Mouse (Mus musculus) limb, embryonic 14.5 days (tissue): ENCODE measurements at regions not wholly inside any gene's neighbourhood (a gene's known extent, or its start where the extent isn't known, plus 50 kb on each side); places are given as distances from the start of the nearest gene placed in this dataset.

ENCODE experiments used
- ATAC-seq: fragments of 200-750 bp; cut with Nextera tagmentation; 2 replicates; pipeline ENCODE4 v1.8.0; 2017; ENCODE audit warnings: low read depth, moderate number of reproducible peaks, moderate TSS enrichment; ENCODE audit not compliant: low FRiP score
- DNase-seq: peaks from one replicate; pipeline ENCODE4 v3.0.0-alpha.2; 2015; ENCODE audit warnings: low spot score
- H3K27ac ChIP-seq: fragments of 300-500 bp; sonication (generic); replicated peaks from 2 replicates; pipeline ENCODE4 v1.5.1; 2014; ENCODE audit warnings: low read depth, mild to moderate bottlenecking, low read length, moderate library complexity, mixed read lengths
- H3K27me3 ChIP-seq: fragments of 300-500 bp; sonication (generic); 2 replicates; pipeline ENCODE4 v1.6.1; 2014; ENCODE audit warnings: low read length, mixed read lengths; ENCODE audit not compliant: control insufficient read depth, insufficient read depth
- H3K36me3 ChIP-seq: fragments of 300-500 bp; sonication (generic); 2 replicates; pipeline ENCODE4 v1.6.1; 2014; ENCODE audit warnings: mild to moderate bottlenecking, low read length, moderate library complexity, mixed read lengths; ENCODE audit not compliant: control insufficient read depth, insufficient read depth
- H3K4me1 ChIP-seq: fragments of 300-500 bp; sonication (generic); 2 replicates; pipeline ENCODE4 v1.6.1; 2014; ENCODE audit warnings: antibody characterized with exemption, low read length, mixed read lengths; ENCODE audit not compliant: control insufficient read depth, insufficient read depth
- H3K4me2 ChIP-seq: fragments of 300-500 bp; sonication (generic); replicated peaks from 2 replicates; pipeline ENCODE4 v1.6.1; 2014; ENCODE audit warnings: low read depth, mild to moderate bottlenecking, low read length, moderate library complexity; ENCODE audit not compliant: severe bottlenecking
- H3K4me3 ChIP-seq: fragments of 300-500 bp; sonication (generic); replicated peaks from 2 replicates; pipeline ENCODE4 v1.5.1; 2014; ENCODE audit warnings: low read length
- H3K9ac ChIP-seq: fragments of 300-500 bp; sonication (generic); 2 replicates; pipeline ENCODE4 v1.6.1; 2014; ENCODE audit warnings: mild to moderate bottlenecking, low read depth, low read length, moderate library complexity; ENCODE audit not compliant: severe bottlenecking
- H3K9me3 ChIP-seq: fragments of 300-500 bp; sonication (generic); 2 replicates; pipeline ENCODE4 v1.6.1; 2016; ENCODE audit warnings: low read length; ENCODE audit not compliant: control insufficient read depth
- POLR2A ChIP-seq: fragments of 200-500 bp; IDR thresholded peaks from 2 replicates; pipeline ENCODE4 v1.8.0; 2012; ENCODE audit warnings: inconsistent platforms, mild to moderate bottlenecking, moderate library complexity, borderline replicate concordance; ENCODE audit not compliant: insufficient read depth, insufficient read length; ENCODE audit errors: extremely low read depth
- WGBS: fragments of 180-500 bp; shearing (Covaris S2); extraction: QIAGEN DNeasy Blood & Tissue Kit; methylation state at CpG from one replicate; pipeline ENCODE4 v1.1.7; 2014; 5-methylcytosine and 5-hydroxymethylcytosine counted together

DNA sequence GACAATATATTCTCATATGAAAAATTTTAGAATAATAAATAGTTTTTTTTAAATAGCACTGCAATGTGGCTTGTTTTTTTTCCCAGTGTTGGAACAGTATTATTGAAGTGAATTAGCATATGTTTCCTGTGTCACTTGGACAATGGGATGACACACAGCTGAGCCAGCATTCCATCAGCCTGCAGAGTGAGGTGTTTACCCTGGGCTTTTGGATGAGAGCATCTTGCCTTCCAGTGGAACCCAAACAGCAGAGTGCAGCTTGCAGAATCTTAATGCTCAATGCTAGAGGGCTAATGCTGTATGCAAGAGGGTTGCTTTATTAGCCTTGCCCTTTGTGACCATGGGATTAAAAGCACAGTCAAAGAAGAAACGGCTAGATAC, 205.1 kb downstream of the Rnf152 start:
- no peak for ATAC-seq
- Histone ChIP-seq H3K4me2 (no peak overlapping the region), H3K27me3 (no peaks in the 10 kb centered on the region), H3K4me1 (no peaks in the 10 kb centered on the region), H3K27ac (no peak overlapping the region), H3K36me3 (no peaks in the 10 kb centered on the region), H3K9me3 (no peaks in the 10 kb centered on the region), H3K4me3 (no peak overlapping the region), H3K9ac (no peak overlapping the region)
- DNase-seq, result no peak
- TF ChIP-seq POLR2A, result no peak
- WGBS, result 64% methylated on average over 1 of the region's 1 CpGs

- Histone ChIP-seq H3K4me2 (no peak overlapping the region), H3K27me3 (no peaks in the 10 kb centered on the region), H3K9me3 (no peaks in the 10 kb centered on the region), H3K9ac (no peak overlapping the region), H3K36me3 (no peaks in the 10 kb centered on the region), H3K4me3 (no peak overlapping the region), H3K27ac (no peak overlapping the region), H3K4me1 (no peaks in the 10 kb centered on the region)
- DNase-seq (no peak), ATAC-seq (no peak)
- WGBS, result 89% methylated on average over 12 of the region's 12 CpGs
- TF ChIP-seq POLR2A, result no peak
Measured at GRCm38 (mm10) chr1:105150624-105151465, 205.7 kb downstream of the Rnf152 start.

DNA sequence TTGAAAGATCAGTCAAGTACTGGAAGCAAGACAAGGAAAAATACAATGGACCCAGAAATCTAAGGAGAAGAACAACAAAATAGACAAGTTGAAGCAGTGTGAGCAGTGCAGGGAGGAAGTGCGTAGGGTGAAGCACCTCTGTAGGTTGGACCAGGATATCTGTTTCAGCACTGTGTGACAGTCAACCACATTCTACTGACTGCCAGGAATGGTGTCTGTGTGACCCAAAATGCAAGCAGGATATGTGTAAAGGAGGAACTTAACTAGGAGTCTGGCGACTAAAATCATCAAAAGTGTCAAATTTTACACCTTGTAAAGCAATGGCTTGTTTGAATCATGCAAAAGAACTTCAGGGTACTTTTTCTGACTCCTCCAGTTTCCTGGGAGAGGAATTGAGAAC, 207.7 kb downstream of the Rnf152 start:
- H3K36me3 ChIP-seq, result no peaks in the 10 kb centered on the region
- TF ChIP-seq POLR2A, result no peak
- no peak overlapping the region for H3K4me2 ChIP-seq
- no peak overlapping the region for H3K27ac ChIP-seq
- H3K9ac ChIP-seq, result no peak overlapping the region
- no peaks in the 10 kb centered on the region for H3K27me3 ChIP-seq
- no peaks in the 10 kb centered on the region for H3K4me1 ChIP-seq
- no peaks in the 10 kb centered on the region for H3K9me3 ChIP-seq
- DNase-seq (no peak), ATAC-seq (no peak)
- no peak overlapping the region for H3K4me3 ChIP-seq
- WGBS, result 66% methylated on average over 2 of the region's 2 CpGs

- Histone ChIP-seq H3K27ac (no peak overlapping the region), H3K9me3 (no peaks in the 10 kb centered on the region), H3K9ac (no peak overlapping the region), H3K4me1 (no peaks in the 10 kb centered on the region), H3K27me3 (no peaks in the 10 kb centered on the region), H3K4me2 (no peak overlapping the region), H3K4me3 (no peak overlapping the region), H3K36me3 (no peaks in the 10 kb centered on the region)
- ATAC-seq, result no peak
- no peak for TF ChIP-seq POLR2A
- DNase-seq, result no peak
Measured at GRCm38 (mm10) chr1:105148048-105148447, 208.5 kb downstream of the Rnf152 start.

DNA sequence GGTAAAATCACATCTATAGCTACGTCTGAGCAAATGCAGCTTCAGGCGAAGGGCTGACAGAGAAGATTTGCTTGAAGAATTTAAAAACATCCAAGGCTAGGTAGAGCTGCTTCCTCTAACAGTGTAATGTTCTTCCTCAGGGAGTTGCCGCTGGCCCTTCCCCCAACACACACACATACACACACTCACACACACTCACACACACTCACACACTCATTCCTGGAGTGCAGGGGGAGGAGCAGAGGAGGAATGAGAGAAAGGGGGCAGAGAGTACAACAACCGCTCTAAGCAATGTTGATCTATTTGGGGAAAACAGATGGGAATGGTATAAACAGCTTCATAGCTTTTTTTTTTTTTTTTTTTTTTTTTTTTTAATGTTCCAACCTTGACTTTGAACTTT, 232.6 kb downstream of the Rnf152 start:
- no peak for DNase-seq
- 70% methylated on average over 4 of the region's 4 CpGs for WGBS

More for the DNA sequence above, 232.6 kb downstream of the Rnf152 start:
- ATAC-seq, result no peak
- H3K4me2 ChIP-seq, result no peak overlapping the region
- H3K9ac ChIP-seq, result no peak overlapping the region
- H3K4me3 ChIP-seq, result no peak overlapping the region
- no peak for TF ChIP-seq POLR2A
- no peak overlapping the region for H3K27ac ChIP-seq
- no peaks in the 10 kb centered on the region for H3K27me3 ChIP-seq
- H3K4me1 ChIP-seq, result no peaks in the 10 kb centered on the region; the same call in 1 of the 2 replicates
- H3K9me3 ChIP-seq, result no peaks in the 10 kb centered on the region
- no peaks in the 10 kb centered on the region for H3K36me3 ChIP-seq
